Mouse (Mus musculus) liver, embryonic 14.5 days (tissue): ENCODE data around the gene Mtap. TPM values are rescaled to one million over a fixed set of nuclear protein-coding genes. Genes with fewer than 3 reads are reported as not detected.

Experiments
- ATAC-seq: fragments of 200-750 bp; cut with Nextera tagmentation; 2 replicates; pipeline ENCODE4 v1.8.0; 2017; ENCODE audit warnings: moderate number of reproducible peaks, mild to moderate bottlenecking, moderate library complexity; ENCODE audit not compliant: insufficient read depth
- DNase-seq, 3 experiments: peaks; one replicate each; pipeline ENCODE4 v3.0.0-alpha.2; 2012 to 2013; ENCODE audit warnings: low read depth in 3 of 3, low spot score in 3 of 3
- H3K27ac ChIP-seq: fragments of 300-500 bp; sonication (generic); 2 replicates; pipeline ENCODE4 v1.5.1; 2014; ENCODE audit warnings: moderate library complexity, mild to moderate bottlenecking, control low read depth, inconsistent platforms
- H3K27me3 ChIP-seq: fragments of 300-500 bp; sonication (generic); 2 replicates; pipeline ENCODE4 v1.6.1; 2014; ENCODE audit warnings: mild to moderate bottlenecking, low read length, moderate library complexity; ENCODE audit not compliant: control insufficient read depth, insufficient read depth
- H3K36me3 ChIP-seq: fragments of 300-500 bp; sonication (generic); replicated peaks from 2 replicates; pipeline ENCODE4 v1.6.1; 2014; ENCODE audit warnings: low read depth; ENCODE audit not compliant: control insufficient read depth, insufficient read depth
- H3K4me1 ChIP-seq, 2 experiments: fragments of 200-500 bp in 1 of 2; fragments of 300-500 bp in 1 of 2; sonication (generic) in 1 of 2; replicated peaks; 2 replicates each; pipeline ENCODE4 v1.6.1; 2012 to 2014; ENCODE audit warnings: antibody characterized with exemption in 1 of 2, inconsistent platforms in 1 of 2, low read length in 1 of 2; ENCODE audit not compliant: control insufficient read depth in 2 of 2, insufficient read depth in 2 of 2
- H3K4me2 ChIP-seq: fragments of 300-500 bp; sonication (generic); 2 replicates; pipeline ENCODE4 v1.6.1; 2014; ENCODE audit warnings: low read depth, mild to moderate bottlenecking, control low read depth, moderate library complexity
- H3K4me3 ChIP-seq, 2 experiments: fragments of 200-500 bp in 1 of 2; fragments of 300-500 bp in 1 of 2; sonication (generic) in 1 of 2; 2 replicates each; pipeline ENCODE4 v1.5.1; 2012 to 2014; ENCODE audit warnings: low read depth in 2 of 2, low read length in 2 of 2, mild to moderate bottlenecking in 2 of 2, control low read depth in 1 of 2, inconsistent platforms in 1 of 2, moderate library complexity in 1 of 2; ENCODE audit not compliant: insufficient read depth in 1 of 2
- H3K9ac ChIP-seq: fragments of 300-500 bp; sonication (generic); replicated peaks from 2 replicates; pipeline ENCODE4 v1.6.1; 2014; ENCODE audit warnings: mild to moderate bottlenecking, control low read depth, moderate library complexity
- H3K9me3 ChIP-seq: fragments of 300-500 bp; sonication (generic); 2 replicates; pipeline ENCODE4 v1.6.1; 2016; ENCODE audit warnings: low read length, mixed read lengths; ENCODE audit not compliant: control insufficient read depth
- CTCF ChIP-seq: IDR thresholded peaks from 2 replicates; pipeline ENCODE4 v1.5.1; 2016; ENCODE audit warnings: antibody characterized with exemption, low read depth, control low read depth
- EP300 ChIP-seq: IDR thresholded peaks from 2 replicates; pipeline ENCODE4 v1.6.1; 2016; ENCODE audit warnings: antibody characterized with exemption, low read depth
- WGBS: fragments of 180-500 bp; shearing (Covaris S2); extraction: QIAGEN DNeasy Blood & Tissue Kit; methylation state at CpG from one replicate; pipeline ENCODE4 v1.1.7; 2014; ENCODE audit not compliant: insufficient replicate concordance; 5-methylcytosine and 5-hydroxymethylcytosine counted together
- polyA plus RNA-seq, 2 experiments: library from polyadenylated mRNA; depleted of rRNA in 1 of 2; stranded (reverse) in 1 of 2; unstranded in 1 of 2; fragments of >200 nt; fragmentation: Nextera tagmentation in 1 of 2; extraction: Ambion mirVana in 1 of 2; gene quantifications; 2 replicates each; pipeline versions ENCODE4 v1.2.1 to v1.2.3; 2012 to 2014

Mtap gene
- polyA plus RNA-seq (2012; rRNA removed) (6.2 and 9.8 TPM in 2 replicates), polyA plus RNA-seq (2014; fragmentation: Nextera tagmentation; extraction: Ambion mirVana) (20.4 and 22.0 TPM in 2 replicates)

DNA sequence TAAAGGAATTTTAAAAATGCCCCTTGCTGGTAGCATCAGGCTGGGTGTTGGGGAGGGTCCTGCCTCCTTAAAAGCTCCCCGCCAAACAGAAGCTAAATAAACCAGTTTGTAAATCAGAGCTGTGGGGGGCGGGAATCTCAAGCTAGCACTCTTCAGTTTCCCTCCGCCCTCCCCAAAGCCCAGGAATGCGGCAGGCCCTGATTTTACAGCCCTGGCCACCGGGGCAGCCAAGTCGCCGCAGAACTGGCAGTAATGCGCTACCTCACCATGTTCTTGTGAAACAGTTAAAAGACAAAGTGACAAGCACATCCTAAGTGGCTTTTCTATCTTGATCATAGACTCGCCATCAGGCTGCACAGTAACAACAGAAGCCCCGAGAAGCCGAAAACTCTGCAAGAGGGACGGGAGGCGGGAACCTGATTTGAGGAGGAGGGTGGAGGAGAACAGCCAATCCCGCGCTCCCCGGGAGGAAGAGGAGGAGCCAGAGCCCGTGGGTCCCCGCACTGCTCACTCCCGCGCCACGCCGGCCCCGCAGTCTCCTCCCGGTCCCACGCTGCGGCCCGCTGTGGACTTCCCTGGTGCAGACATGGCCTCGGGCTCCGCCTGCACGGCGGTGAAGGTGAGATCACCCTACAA is at the start of gene Mtap:
Mtap (plus strand) TSS at position 217 of the 636 bp plus-strand sequence.
- H3K4me3 ChIP-seq: peak within 1 kb of the TSS; percentile 55 to 72
- H3K4me1 ChIP-seq: peaks cover 0 to 10% of the 10 kb centered on the region in 2 experiments; a peak in 2 of 4 replicates
- no peaks in the 10 kb centered on the region for H3K27me3 ChIP-seq
- H3K27ac ChIP-seq: no peak within 1 kb of the TSS
- TF ChIP-seq EP300: no peak
- TF ChIP-seq CTCF: no peak
- H3K4me2 ChIP-seq: peak within 1 kb of the TSS; percentile 81
- peak; percentile 78 for ATAC-seq
- no peaks in the 10 kb centered on the region for H3K36me3 ChIP-seq
- H3K9me3 ChIP-seq: no peaks in the 10 kb centered on the region
- peak within 1 kb of the TSS; percentile 66 for H3K9ac ChIP-seq
- no peak for DNase-seq
- 1% methylated on average over 27 of the region's 31 CpGs for WGBS

DNA sequence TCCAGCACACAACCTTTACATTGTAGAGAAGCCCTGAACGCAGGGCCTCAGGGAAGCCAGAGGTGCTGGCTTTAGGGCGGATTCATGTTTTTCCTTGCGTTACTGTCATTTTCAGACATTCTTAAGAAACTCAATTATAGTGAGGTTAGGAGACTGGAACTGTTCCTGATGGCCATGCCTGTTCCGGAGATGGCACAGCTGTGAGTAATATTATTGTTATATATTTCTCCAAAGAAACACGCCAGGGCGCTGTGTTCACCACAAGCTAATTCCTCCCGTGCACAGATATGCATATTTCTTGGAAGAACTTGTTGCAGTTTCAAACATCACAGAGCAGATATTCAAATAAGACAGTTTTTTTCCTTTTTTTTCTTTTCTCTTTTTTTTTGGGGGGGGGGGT is 47.8 kb upstream of the Mtap start:
- H3K9me3 ChIP-seq: no peaks in the 10 kb centered on the region
- no peaks in the 10 kb centered on the region for H3K27me3 ChIP-seq
- H3K36me3 ChIP-seq: no peaks in the 10 kb centered on the region
- H3K4me3 ChIP-seq: no peak overlapping the region
- H3K4me1 ChIP-seq: peaks cover 0 to 4% of the 10 kb centered on the region in 2 experiments; a peak in 1 of 4 replicates
- no peak overlapping the region for H3K9ac ChIP-seq
- DNase-seq (no peak), ATAC-seq (no peak)
- WGBS: 79% methylated on average over 7 of the region's 7 CpGs
- TF ChIP-seq EP300 (no peak), CTCF (no peak)
- no peak overlapping the region for H3K4me2 ChIP-seq
- no peak overlapping the region for H3K27ac ChIP-seq

DNA sequence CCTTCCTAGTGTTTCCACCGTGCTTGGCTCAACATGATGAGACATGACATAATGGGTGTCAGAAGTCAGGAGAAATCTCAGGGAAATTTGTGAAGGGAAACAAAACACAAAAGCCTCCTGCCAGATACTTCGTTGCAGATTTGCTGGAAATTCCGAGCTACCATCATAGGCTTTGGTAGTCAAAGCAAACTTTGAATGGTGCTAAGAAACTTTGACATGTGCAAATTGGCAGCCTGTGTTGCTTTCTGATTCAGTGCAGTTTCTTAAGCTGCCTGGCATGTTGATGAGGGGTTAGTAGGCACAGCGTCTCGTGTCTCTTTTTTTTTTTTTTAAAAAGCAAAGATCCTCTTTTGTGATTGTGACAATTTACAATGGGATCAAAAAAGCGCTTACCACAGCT is 46.7 kb upstream of the Mtap start:
- Histone ChIP-seq H3K4me3 (no peak overlapping the region), H3K36me3 (no peaks in the 10 kb centered on the region), H3K27ac (no peak overlapping the region), H3K4me2 (no peak overlapping the region), H3K4me1 (peaks cover 0 to 4% of the 10 kb centered on the region in 2 experiments; a peak in 1 of 4 replicates), H3K9me3 (no peaks in the 10 kb centered on the region), H3K27me3 (no peaks in the 10 kb centered on the region), H3K9ac (no peak overlapping the region)
- ATAC-seq (no peak), DNase-seq (no peak)
- whole genome bisulfite sequencing: 58% methylated on average over 6 of the region's 6 CpGs
- TF ChIP-seq EP300 (no peak), CTCF (no peak)

DNA sequence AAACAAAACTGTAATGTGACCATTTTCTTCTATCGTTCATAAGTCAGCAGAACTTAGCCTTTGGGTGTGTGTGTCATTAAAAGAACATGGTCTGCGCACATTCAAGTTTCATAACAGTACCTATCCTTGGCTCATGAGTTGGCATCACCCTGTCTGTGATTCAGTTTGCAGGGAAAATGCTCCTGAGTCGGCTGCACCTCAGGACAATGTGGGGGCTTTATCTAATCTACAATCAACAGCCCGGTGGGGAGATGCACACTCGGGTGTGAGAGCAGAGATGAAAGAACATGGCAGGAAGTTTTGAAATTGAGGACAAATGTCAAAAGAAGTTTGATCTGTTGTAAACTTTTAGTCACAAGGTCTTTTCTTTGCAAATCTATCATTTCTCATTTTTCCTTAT is 44.8 kb upstream of the Mtap start:
- Histone ChIP-seq H3K9ac (no peak overlapping the region), H3K27ac (no peak overlapping the region), H3K4me3 (no peak overlapping the region), H3K4me2 (no peak overlapping the region), H3K4me1 (peaks cover 0 to 4% of the 10 kb centered on the region in 2 experiments; a peak in 1 of 4 replicates), H3K36me3 (no peaks in the 10 kb centered on the region), H3K9me3 (no peaks in the 10 kb centered on the region), H3K27me3 (no peaks in the 10 kb centered on the region)
- DNase-seq (no peak), ATAC-seq (no peak)
- 0 out of 2 replicates have a peak, but pooled peaks have one; percentile 14 for TF ChIP-seq EP300
- no peak for TF ChIP-seq CTCF
- 28% methylated on average over 5 of the region's 5 CpGs for WGBS

DNA sequence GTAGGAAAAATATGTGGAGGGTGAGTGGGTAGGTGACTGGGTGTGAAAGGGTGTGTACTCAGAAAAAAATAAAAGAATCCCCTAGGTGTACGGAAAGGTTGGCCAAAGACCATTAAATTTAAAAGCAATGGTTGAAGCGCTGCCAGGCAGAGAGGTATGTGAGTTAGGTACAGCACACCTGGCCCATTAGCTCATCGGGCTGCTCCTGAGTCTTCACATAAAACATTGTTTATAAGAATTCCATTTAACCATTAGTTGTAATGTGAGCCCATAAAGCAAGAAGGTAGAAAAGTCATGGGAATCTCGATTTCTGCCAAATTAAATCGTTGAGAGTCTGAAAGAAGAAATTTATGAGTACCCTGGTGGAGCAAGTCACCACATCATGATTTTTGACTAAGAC is 42.1 kb upstream of the Mtap start:
- no peak overlapping the region for H3K4me2 ChIP-seq
- H3K27me3 ChIP-seq: no peaks in the 10 kb centered on the region
- DNase-seq (no peak), ATAC-seq (no peak)
- no peaks in the 10 kb centered on the region for H3K36me3 ChIP-seq
- no peak overlapping the region for H3K27ac ChIP-seq
- WGBS: 85% methylated on average over 5 of the region's 5 CpGs
- peaks cover 0 to 4% of the 10 kb centered on the region in 2 experiments; a peak in 1 of 4 replicates for H3K4me1 ChIP-seq
- H3K4me3 ChIP-seq: no peak overlapping the region
- no peaks in the 10 kb centered on the region for H3K9me3 ChIP-seq
- TF ChIP-seq CTCF (no peak), EP300 (no peak)
- H3K9ac ChIP-seq: no peak overlapping the region
